Mouse (Mus musculus): Measurements from ENCODE around the gene Ift140. TPM values are rescaled to one million over a fixed set of nuclear protein-coding genes. Genes with fewer than 3 reads are reported as not detected.

Ift140 gene
- total and polyA plus RNA-seq, 3 experiments, result 3.4 to 9.0 TPM; not detected in 1

DNA sequence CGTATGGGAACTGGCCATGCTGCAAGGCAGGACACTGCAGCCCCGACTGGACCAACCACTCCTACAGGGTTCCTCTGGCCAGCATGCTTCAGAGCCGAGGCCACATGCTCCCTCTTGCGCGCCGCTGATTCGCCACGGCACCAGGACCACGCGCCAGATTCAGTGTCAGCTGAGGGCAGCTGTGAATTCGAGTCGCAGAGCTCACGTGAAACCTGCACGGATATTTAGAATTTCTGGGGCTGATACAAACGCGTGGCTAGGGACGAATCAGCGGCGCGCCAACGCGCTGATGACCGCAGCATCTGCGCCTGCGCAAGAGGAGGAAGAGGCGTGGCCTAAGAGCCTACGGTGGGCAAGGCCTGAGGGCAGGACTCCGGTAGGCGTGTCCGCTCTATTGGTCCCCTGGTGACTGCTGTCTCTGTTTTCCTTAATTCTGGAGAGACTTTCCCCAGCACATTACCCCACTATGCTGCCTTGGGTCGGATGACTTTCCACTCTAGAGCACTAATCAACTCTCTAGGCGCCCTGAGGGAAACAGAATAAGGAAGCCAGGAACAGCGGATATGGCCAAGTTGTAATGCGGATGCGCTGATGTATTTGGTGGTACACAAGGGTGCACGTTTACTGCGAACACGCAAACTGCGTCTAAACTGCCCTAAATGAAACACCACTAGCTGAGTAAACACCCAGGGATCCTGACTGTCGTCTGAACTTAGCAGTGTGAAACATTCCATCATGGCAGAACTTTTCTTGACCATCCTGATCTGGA is 100.0 kb downstream of the Ift140 start, which contains the start of gene Telo2:
Gene Telo2, minus strand, starts transcription at position 304 of the 769 bp plus-strand sequence.
- peaks cover 0 to 13% of the 10 kb centered on the region in 2 experiments; a peak in 2 of 4 replicates for H3K4me1 ChIP-seq (ENCODE audit: control insufficient read depth in 1 of 2, insufficient read depth in 2 of 2, low read length in 2 of 2)
- TF ChIP-seq USF2 (IDR thresholded peaks at IDR 0.05; ENCODE audit: borderline replicate concordance in 1 of 2, insufficient read depth in 1 of 2, low read depth in 1 of 2, low read length in 2 of 2) (no peak), ZNF384 (IDR thresholded peaks at IDR 0.05; ENCODE audit: low read depth, low read length) (no peak), TBP (IDR thresholded peaks at IDR 0.05; ENCODE audit: low read depth, low read length) (peak; percentile 46; the same call in 1 of the 2 replicates), HCFC1 (IDR thresholded peaks at IDR 0.05; ENCODE audit: low read depth, low read length) (peak; percentile 82), GATA1 (IDR thresholded peaks at IDR 0.05; ENCODE audit: low read depth, low read length) (no peak), POLR2A (IDR thresholded peaks at IDR 0.05; ENCODE audit: control insufficient read depth in 1 of 2, insufficient read depth in 1 of 2, low read depth in 1 of 2, low read length in 2 of 2, poor library complexity in 1 of 2) (peak; percentile 50 to 92; a peak in 3 of 4 replicates), CHD2 (IDR thresholded peaks at IDR 0.05; ENCODE audit: low read length) (no peak), POLR2AphosphoS2 (IDR thresholded peaks at IDR 0.05; ENCODE audit: low read length) (peak; percentile 89), USF1 (IDR thresholded peaks at IDR 0.05; ENCODE audit: low read depth, low read length) (peak; percentile 47; the same call in 1 of the 2 replicates), NRF1 (IDR thresholded peaks at IDR 0.05; ENCODE audit: insufficient read depth, low read depth, low read length, poor library complexity, severe bottlenecking) (peak; percentile 91), EP300 (IDR thresholded peaks at IDR 0.05; ENCODE audit: low read depth in 1 of 2, low read length in 2 of 2) (no peak), ZC3H11A (IDR thresholded peaks at IDR 0.05; ENCODE audit: low read depth, low read length) (peak; percentile 88), BHLHE40 (IDR thresholded peaks at IDR 0.05; ENCODE audit: borderline replicate concordance, low read depth, low read length) (peak; percentile 82), MXI1 (IDR thresholded peaks at IDR 0.05; ENCODE audit: low read depth, low read length) (peak; percentile 99), GABPA (IDR thresholded peaks at IDR 0.05; ENCODE audit: low read depth, low read length) (no peak), UBTF (IDR thresholded peaks at IDR 0.05; ENCODE audit: borderline replicate concordance, insufficient read depth, low read depth, low read length) (no peak), RAD21 (IDR thresholded peaks at IDR 0.05; ENCODE audit: low read depth, low read length) (no peak), MEF2A (IDR thresholded peaks at IDR 0.05; ENCODE audit: extremely low read depth, insufficient replicate concordance, low read depth, low read length, poor library complexity, severe bottlenecking) (no peak), TAL1 (IDR thresholded peaks at IDR 0.05; ENCODE audit: low read length) (no peak), MYC (IDR thresholded peaks at IDR 0.05; ENCODE audit: low read depth, low read length) (peak; percentile 97), NELFE (IDR thresholded peaks at IDR 0.05; ENCODE audit: low read depth, low read length) (peak; percentile 90), MAFK (IDR thresholded peaks at IDR 0.05; ENCODE audit: borderline replicate concordance, low read depth, low read length) (no peak), SIN3A (IDR thresholded peaks at IDR 0.05; ENCODE audit: low read length) (peak; percentile 95), MAX (IDR thresholded peaks at IDR 0.05; ENCODE audit: low read length) (peak; percentile 94), ZMIZ1 (IDR thresholded peaks at IDR 0.05; ENCODE audit: low read depth, low read length) (peak; percentile 71; the same call in 1 of the 2 replicates), MYB (IDR thresholded peaks at IDR 0.05; ENCODE audit: low read depth, low read length) (no peak)
- peak within 1 kb of the TSS; percentile 88 for H3K27ac ChIP-seq (ENCODE audit: control insufficient read depth, low read depth, low read length)

More for the DNA sequence above, 100.0 kb downstream of the Ift140 start, which contains the start of gene Telo2:
- peak; percentile 96 for DNase-seq (ENCODE audit: low read depth, low spot score)
- peaks cover 11% of the 10 kb centered on the region for H3K79me2 ChIP-seq (ENCODE audit: control insufficient read depth, insufficient read depth, low read length, poor library complexity)
- peaks cover 0 to 3% of the 10 kb centered on the region in 2 experiments; a peak in 2 of 4 replicates for H3K27me3 ChIP-seq (ENCODE audit: control insufficient read depth in 1 of 2, insufficient read depth in 2 of 2, low read length in 2 of 2)
- peak within 1 kb of the TSS; percentile 77 to 85 for H3K4me3 ChIP-seq (ENCODE audit: control insufficient read depth in 1 of 2, insufficient read depth in 1 of 2, low read depth in 2 of 2, low read length in 2 of 2)
- no peaks in the 10 kb centered on the region for H3K9me3 ChIP-seq (replicated peaks; ENCODE audit: insufficient read depth, low read length)
- peaks cover 2 to 4% of the 10 kb centered on the region in 2 experiments; a peak in 2 of 4 replicates for H3K36me3 ChIP-seq (ENCODE audit: control insufficient read depth in 1 of 2, insufficient read depth in 2 of 2, low read length in 2 of 2)
- H3K9ac ChIP-seq (ENCODE audit: control insufficient read depth, low read depth, low read length, poor library complexity, severe bottlenecking), result peak within 1 kb of the TSS; percentile 87

Data from MEL (cell line).